Mouse (Mus musculus): ENCODE results near the gene Arl15. TPM values are rescaled to one million over a fixed set of nuclear protein-coding genes. Genes with fewer than 3 reads are reported as not detected.

Gene Arl15
- polyA plus RNA-seq, 1 experiment from 2014 or later, result 19.5 TPM

- H3K9ac ChIP-seq (replicated peaks), result no peak overlapping the region
- H3K36me3 ChIP-seq, result no peaks in the 10 kb centered on the region
- no peak overlapping the region for H3K27ac ChIP-seq (replicated peaks)
- ATAC-seq (replicated peaks), result no peak
- no peak overlapping the region for H3K4me2 ChIP-seq (replicated peaks)
- no peaks in the 10 kb centered on the region for H3K27me3 ChIP-seq
- H3K9me3 ChIP-seq, result no peaks in the 10 kb centered on the region
- no peak overlapping the region for H3K4me3 ChIP-seq
- 73% methylated on average over 5 of the region's 5 CpGs for WGBS
- H3K4me1 ChIP-seq, result peaks cover 13% of the 10 kb centered on the region
These were observed 155.4 kb downstream of the Arl15 start for GRCm38 (mm10) chr13:113949708-113950107.

GRCm38 (mm10) chr13:113950131-113950530 is 155.8 kb downstream of the Arl15 start:
- no peak overlapping the region for H3K4me2 ChIP-seq (replicated peaks)
- no peak overlapping the region for H3K9ac ChIP-seq (replicated peaks)
- no peak for ATAC-seq (replicated peaks)
- no peaks in the 10 kb centered on the region for H3K9me3 ChIP-seq
- H3K27ac ChIP-seq (replicated peaks), result no peak overlapping the region
- H3K4me3 ChIP-seq, result no peak overlapping the region
- no peaks in the 10 kb centered on the region for H3K36me3 ChIP-seq
- peaks cover 13% of the 10 kb centered on the region for H3K4me1 ChIP-seq
- WGBS, result 93% methylated on average over 6 of the region's 6 CpGs
- no peaks in the 10 kb centered on the region for H3K27me3 ChIP-seq

- WGBS, result 83% methylated on average over 4 of the region's 4 CpGs
- Histone ChIP-seq H3K9ac (replicated peaks) (no peak overlapping the region), H3K27me3 (no peaks in the 10 kb centered on the region), H3K4me2 (replicated peaks) (no peak overlapping the region), H3K27ac (replicated peaks) (no peak overlapping the region), H3K9me3 (no peaks in the 10 kb centered on the region), H3K4me3 (no peak overlapping the region), H3K4me1 (no peaks in the 10 kb centered on the region), H3K36me3 (no peaks in the 10 kb centered on the region)
- ATAC-seq (replicated peaks), result no peak
These were observed 163.1 kb downstream of the Arl15 start for GRCm38 (mm10) chr13:113957438-113957837.

- 78% methylated on average over 9 of the region's 9 CpGs for WGBS
- no peak for ATAC-seq (replicated peaks)
These were observed 170.6 kb downstream of the Arl15 start for GRCm38 (mm10) chr13:113964945-113965344.

GRCm38 (mm10) chr13:113970706-113971105 is 176.4 kb downstream of the Arl15 start:
- Histone ChIP-seq H3K4me3 (no peak overlapping the region), H3K9ac (replicated peaks) (no peak overlapping the region), H3K9me3 (no peaks in the 10 kb centered on the region), H3K36me3 (no peaks in the 10 kb centered on the region), H3K4me2 (replicated peaks) (no peak overlapping the region), H3K4me1 (peaks cover 5% of the 10 kb centered on the region), H3K27me3 (no peaks in the 10 kb centered on the region), H3K27ac (replicated peaks) (no peak overlapping the region)
- no peak for ATAC-seq (replicated peaks)
- 41% methylated on average over 5 of the region's 5 CpGs for WGBS

More at GRCm38 (mm10) chr13:113964945-113965344, 170.6 kb downstream of the Arl15 start:
- Histone ChIP-seq H3K4me2 (replicated peaks) (no peak overlapping the region), H3K4me3 (no peak overlapping the region), H3K4me1 (no peaks in the 10 kb centered on the region), H3K27ac (replicated peaks) (no peak overlapping the region), H3K9ac (replicated peaks) (no peak overlapping the region), H3K36me3 (no peaks in the 10 kb centered on the region), H3K27me3 (no peaks in the 10 kb centered on the region), H3K9me3 (no peaks in the 10 kb centered on the region)

- Histone ChIP-seq H3K27ac (replicated peaks) (no peak overlapping the region), H3K9me3 (no peaks in the 10 kb centered on the region), H3K9ac (replicated peaks) (no peak overlapping the region), H3K27me3 (no peaks in the 10 kb centered on the region), H3K36me3 (no peaks in the 10 kb centered on the region), H3K4me1 (peaks cover 10% of the 10 kb centered on the region), H3K4me2 (replicated peaks) (no peak overlapping the region), H3K4me3 (no peak overlapping the region)
- WGBS, result 90% methylated on average over 7 of the region's 7 CpGs
- ATAC-seq (replicated peaks), result no peak
These were observed 178.1 kb downstream of the Arl15 start for GRCm38 (mm10) chr13:113972401-113972800.

- H3K27me3 ChIP-seq, result no peaks in the 10 kb centered on the region
- ATAC-seq (replicated peaks), result no peak
- no peaks in the 10 kb centered on the region for H3K9me3 ChIP-seq
- no peaks in the 10 kb centered on the region for H3K36me3 ChIP-seq
- peaks cover 10% of the 10 kb centered on the region for H3K4me1 ChIP-seq
- no peak overlapping the region for H3K4me2 ChIP-seq (replicated peaks)
- H3K27ac ChIP-seq (replicated peaks), result no peak overlapping the region
- no peak overlapping the region for H3K4me3 ChIP-seq
- WGBS, result 49% methylated on average over 1 of the region's 1 CpGs
- no peak overlapping the region for H3K9ac ChIP-seq (replicated peaks)
These were observed 180.6 kb downstream of the Arl15 start for GRCm38 (mm10) chr13:113974866-113975265.

GRCm38 (mm10) chr13:113975722-113976121 is 181.4 kb downstream of the Arl15 start:
- peaks cover 12% of the 10 kb centered on the region for H3K4me1 ChIP-seq
- no peak for ATAC-seq (replicated peaks)
- no peaks in the 10 kb centered on the region for H3K9me3 ChIP-seq
- H3K27ac ChIP-seq (replicated peaks), result no peak overlapping the region
- no peak overlapping the region for H3K9ac ChIP-seq (replicated peaks)
- no peak overlapping the region for H3K4me3 ChIP-seq
- H3K27me3 ChIP-seq, result no peaks in the 10 kb centered on the region
- H3K36me3 ChIP-seq, result no peaks in the 10 kb centered on the region
- no peak overlapping the region for H3K4me2 ChIP-seq (replicated peaks)
- WGBS, result 6% methylated on average over 6 of the region's 6 CpGs

GRCm38 (mm10) chr13:113976936-113977335 is 182.6 kb downstream of the Arl15 start:
- Histone ChIP-seq H3K36me3 (no peaks in the 10 kb centered on the region), H3K4me2 (replicated peaks) (no peak overlapping the region), H3K4me3 (no peak overlapping the region), H3K4me1 (peaks cover 24% of the 10 kb centered on the region), H3K27ac (replicated peaks) (no peak overlapping the region), H3K9ac (replicated peaks) (no peak overlapping the region), H3K9me3 (no peaks in the 10 kb centered on the region), H3K27me3 (no peaks in the 10 kb centered on the region)
- ATAC-seq (replicated peaks), result no peak
- 91% methylated on average over 4 of the region's 4 CpGs for WGBS

- H3K9me3 ChIP-seq, result no peaks in the 10 kb centered on the region
- no peak overlapping the region for H3K4me3 ChIP-seq
- WGBS, result 19% methylated on average over 15 of the region's 15 CpGs
- H3K4me1 ChIP-seq, result peaks cover 19% of the 10 kb centered on the region
- H3K36me3 ChIP-seq, result no peaks in the 10 kb centered on the region
- no peak for ATAC-seq (replicated peaks)
- no peak overlapping the region for H3K9ac ChIP-seq (replicated peaks)
- H3K4me2 ChIP-seq (replicated peaks), result no peak overlapping the region
- no peak overlapping the region for H3K27ac ChIP-seq (replicated peaks)
- H3K27me3 ChIP-seq, result no peaks in the 10 kb centered on the region
These were observed 186.6 kb downstream of the Arl15 start for GRCm38 (mm10) chr13:113980739-113981460.

- no peak overlapping the region for H3K27ac ChIP-seq (replicated peaks)
- no peak overlapping the region for H3K9ac ChIP-seq (replicated peaks)
- 5% methylated on average over 9 of the region's 9 CpGs for WGBS
- peaks cover 20% of the 10 kb centered on the region for H3K4me1 ChIP-seq
- ATAC-seq (replicated peaks), result peak; percentile 67
- H3K36me3 ChIP-seq, result no peaks in the 10 kb centered on the region
- H3K9me3 ChIP-seq, result no peaks in the 10 kb centered on the region
- no peaks in the 10 kb centered on the region for H3K27me3 ChIP-seq
- H3K4me2 ChIP-seq (replicated peaks), result peak overlapping the region; percentile 21; the same call in 1 of the 2 replicates
- H3K4me3 ChIP-seq, result no peak overlapping the region
These were observed 187.2 kb downstream of the Arl15 start for GRCm38 (mm10) chr13:113981461-113982000.

GRCm38 (mm10) chr13:113983633-113984032 is 189.3 kb downstream of the Arl15 start:
- no peaks in the 10 kb centered on the region for H3K9me3 ChIP-seq
- no peak for ATAC-seq (replicated peaks)
- no peaks in the 10 kb centered on the region for H3K36me3 ChIP-seq
- no peak overlapping the region for H3K27ac ChIP-seq (replicated peaks)
- H3K27me3 ChIP-seq, result no peaks in the 10 kb centered on the region
- 29% methylated on average over 6 of the region's 6 CpGs for WGBS
- H3K4me2 ChIP-seq (replicated peaks), result no peak overlapping the region
- peaks cover 34% of the 10 kb centered on the region for H3K4me1 ChIP-seq
- no peak overlapping the region for H3K4me3 ChIP-seq
- H3K9ac ChIP-seq (replicated peaks), result no peak overlapping the region

- H3K4me2 ChIP-seq (replicated peaks), result no peak overlapping the region
- H3K27ac ChIP-seq (replicated peaks), result no peak overlapping the region
- H3K9ac ChIP-seq (replicated peaks), result no peak overlapping the region
- H3K4me1 ChIP-seq, result peaks cover 34% of the 10 kb centered on the region
- ATAC-seq (replicated peaks), result no peak
- no peaks in the 10 kb centered on the region for H3K36me3 ChIP-seq
- H3K9me3 ChIP-seq, result no peaks in the 10 kb centered on the region
- H3K4me3 ChIP-seq, result no peak overlapping the region
- 96% methylated on average over 4 of the region's 4 CpGs for WGBS
- H3K27me3 ChIP-seq, result no peaks in the 10 kb centered on the region
These were observed 190.2 kb downstream of the Arl15 start for GRCm38 (mm10) chr13:113984491-113984890.
